Mouse (Mus musculus) layer of hippocampus, postnatal 36 days (tissue): ENCODE measurements around the gene Arcn1. TPM values are rescaled to one million over a fixed set of nuclear protein-coding genes. Genes with fewer than 3 reads are reported as not detected.
A peak's percentile ranks its signal among the peaks of the same experiment; 100 is the strongest.

ENCODE experiments used
- DNase-seq, 2 experiments: peaks; one replicate each; pipeline ENCODE4 v3.0.0; 2022
- total RNA-seq, 2 experiments: library from RNA; stranded (reverse); gene quantifications; 2 replicates each; pipeline ENCODE4 v1.2.3; 2021

The Arcn1 gene
- total RNA-seq, 2 experiments from 2014 or later = 104 to 112 TPM

- no peak for DNase-seq
Observed at GRCm38 (mm10) chr9:44719632-44720357, 47.9 kb downstream of the Arcn1 start.

- no peak for DNase-seq
Observed at GRCm38 (mm10) chr9:44718937-44719631, 48.6 kb downstream of the Arcn1 start.

GRCm38 (mm10) chr9:44717822-44718242 is 49.8 kb downstream of the Arcn1 start:
- DNase-seq = peak in 1 of 2 experiments; percentile 46

GRCm38 (mm10) chr9:44716997-44717821 is 50.4 kb downstream of the Arcn1 start:
- DNase-seq = no peak

GRCm38 (mm10) chr9:44715705-44716362 is 51.8 kb downstream of the Arcn1 start:
- DNase-seq = no peak

GRCm38 (mm10) chr9:44715109-44715508 is 52.5 kb downstream of the Arcn1 start:
- no peak for DNase-seq

GRCm38 (mm10) chr9:44713574-44713973 is 54.1 kb downstream of the Arcn1 start:
- DNase-seq = no peak

GRCm38 (mm10) chr9:44713080-44713479 is 54.6 kb downstream of the Arcn1 start:
- DNase-seq = no peak

GRCm38 (mm10) chr9:44711602-44712001 is 56.0 kb downstream of the Arcn1 start:
- DNase-seq = no peak

GRCm38 (mm10) chr9:44710213-44710612 is 57.4 kb downstream of the Arcn1 start:
- DNase-seq = no peak

- no peak for DNase-seq
Observed at GRCm38 (mm10) chr9:44709600-44709999, 58.0 kb downstream of the Arcn1 start.

GRCm38 (mm10) chr9:44708925-44709324 is 58.7 kb downstream of the Arcn1 start:
- no peak for DNase-seq

GRCm38 (mm10) chr9:44708429-44708765 is 59.2 kb downstream of the Arcn1 start:
- DNase-seq = peak in 1 of 2 experiments; percentile 40

- DNase-seq = no peak
Observed at GRCm38 (mm10) chr9:44707749-44708428, 59.8 kb downstream of the Arcn1 start.

GRCm38 (mm10) chr9:44699730-44700129 is 67.9 kb downstream of the Arcn1 start:
- DNase-seq = no peak

GRCm38 (mm10) chr9:44699196-44699595 is 68.4 kb downstream of the Arcn1 start:
- no peak for DNase-seq

GRCm38 (mm10) chr9:44697866-44698265 is 69.8 kb downstream of the Arcn1 start:
- no peak for DNase-seq

- no peak for DNase-seq
Observed at GRCm38 (mm10) chr9:44693071-44693470, 74.6 kb downstream of the Arcn1 start.

- peak; percentile 47 to 49 for DNase-seq
Observed at GRCm38 (mm10) chr9:44691671-44692520, 75.7 kb downstream of the Arcn1 start.
